Mouse (Mus musculus): Measurements from ENCODE around the gene Pgls. TPM values are rescaled to one million over a fixed set of nuclear protein-coding genes. Genes with fewer than 3 reads are reported as not detected.

Pgls gene
- total RNA-seq, 2 experiments from 2014 or later: 59.0 to 61.6 TPM

DNA sequence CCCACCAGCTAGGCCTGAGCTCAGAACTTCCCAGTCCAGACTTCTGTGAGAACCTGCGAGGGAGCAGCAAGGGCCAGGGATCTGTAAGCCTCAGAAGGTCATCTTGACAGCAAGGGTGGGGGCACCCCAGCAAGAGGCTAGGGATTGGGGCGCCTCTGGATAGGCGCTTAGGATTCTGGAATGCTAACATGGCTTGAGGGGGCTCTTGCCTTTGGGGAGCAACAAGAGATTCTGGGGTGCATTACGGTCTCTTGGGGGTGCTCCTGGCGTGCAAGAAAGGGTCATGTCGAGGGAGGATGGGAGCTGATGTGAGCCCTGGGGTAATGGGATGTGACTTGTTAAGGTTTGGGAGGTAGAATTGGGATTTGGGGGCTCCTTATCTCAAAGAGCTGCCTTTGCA is 23.0 kb upstream of the Pgls start:
- DNase-seq (ENCODE audit: low spot score in 2 of 2): peak in 1 of 2 experiments; percentile 31

DNA sequence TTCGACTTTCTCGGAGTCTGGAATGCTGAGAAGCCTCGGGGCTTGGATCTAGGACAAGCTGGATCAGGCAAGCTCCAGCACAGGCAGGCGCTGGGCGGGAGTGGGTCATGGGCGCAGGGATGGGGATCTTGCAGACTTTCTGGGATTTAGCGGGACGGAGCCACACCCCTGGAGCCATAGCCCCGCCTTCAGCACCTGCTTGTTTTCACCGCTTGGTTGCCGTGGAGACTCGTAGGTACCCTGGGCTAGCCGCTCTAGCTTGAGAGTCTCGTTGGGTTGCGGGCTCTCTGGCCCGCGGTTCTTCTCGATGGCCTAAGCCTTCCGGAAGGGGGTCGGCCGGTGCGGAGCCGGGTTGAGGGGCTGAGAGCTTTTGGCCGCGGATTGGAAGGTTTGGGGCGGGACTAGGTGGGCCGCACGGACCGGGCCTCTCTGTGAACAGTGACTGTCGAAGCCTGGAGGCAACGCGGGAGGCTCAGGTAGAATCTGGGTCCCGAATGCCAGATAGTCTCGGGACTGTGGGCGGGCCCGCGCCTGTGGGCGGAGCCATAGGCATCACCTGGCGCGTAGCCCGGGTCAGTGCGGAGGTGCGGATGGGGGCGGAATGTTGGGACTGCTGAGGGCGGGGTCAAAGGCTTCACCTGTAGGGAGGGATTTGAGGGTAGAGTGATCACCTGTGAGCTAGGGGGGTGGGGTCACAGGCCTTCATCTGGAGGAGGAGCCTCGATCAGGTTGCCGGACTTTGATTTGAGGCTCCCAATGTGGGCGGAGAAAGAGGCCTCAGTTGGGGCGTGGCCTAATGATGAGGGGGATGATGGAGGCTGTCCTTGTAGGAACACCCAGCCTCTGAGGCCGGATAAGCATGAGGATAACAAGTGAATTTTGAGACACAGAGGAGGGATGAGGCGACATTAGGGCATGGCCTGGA is 22.3 kb upstream of the Pgls start:
- DNase-seq (ENCODE audit: low spot score in 2 of 2): peak; percentile 85 to 93

DNA sequence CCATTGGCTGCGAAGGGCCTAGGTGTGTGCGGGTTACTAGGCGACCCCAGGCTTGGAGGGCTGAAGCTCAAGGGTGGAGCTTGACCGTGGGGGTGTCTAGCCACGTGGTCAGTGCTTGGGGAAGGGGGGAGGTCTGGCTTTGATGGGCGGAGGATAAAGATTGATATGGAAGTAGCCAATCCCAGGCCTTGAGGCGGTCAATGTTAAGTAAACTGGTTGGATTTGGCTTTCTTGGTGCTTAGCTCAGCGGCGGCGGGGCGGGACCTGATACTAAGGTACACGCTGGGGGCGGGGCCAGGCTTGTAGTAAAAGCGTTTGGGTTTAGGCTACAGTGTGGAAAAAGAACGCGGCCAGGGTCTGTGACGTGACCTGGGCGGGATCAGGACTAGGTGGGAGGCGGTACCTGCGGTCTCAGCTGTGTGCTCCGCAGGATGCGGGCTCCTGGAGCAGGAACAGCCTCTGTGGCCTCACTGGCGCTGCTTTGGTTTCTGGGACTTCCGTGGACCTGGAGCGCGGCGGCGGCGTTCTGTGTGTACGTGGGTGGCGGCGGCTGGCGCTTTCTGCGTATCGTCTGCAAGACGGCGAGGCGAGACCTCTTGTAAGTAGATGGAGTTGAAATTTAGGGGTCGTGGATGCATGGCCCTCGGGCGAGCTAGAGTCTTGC is 21.6 kb upstream of the Pgls start:
- DNase-seq (ENCODE audit: low spot score in 2 of 2): peak; percentile 94 to 97

DNA sequence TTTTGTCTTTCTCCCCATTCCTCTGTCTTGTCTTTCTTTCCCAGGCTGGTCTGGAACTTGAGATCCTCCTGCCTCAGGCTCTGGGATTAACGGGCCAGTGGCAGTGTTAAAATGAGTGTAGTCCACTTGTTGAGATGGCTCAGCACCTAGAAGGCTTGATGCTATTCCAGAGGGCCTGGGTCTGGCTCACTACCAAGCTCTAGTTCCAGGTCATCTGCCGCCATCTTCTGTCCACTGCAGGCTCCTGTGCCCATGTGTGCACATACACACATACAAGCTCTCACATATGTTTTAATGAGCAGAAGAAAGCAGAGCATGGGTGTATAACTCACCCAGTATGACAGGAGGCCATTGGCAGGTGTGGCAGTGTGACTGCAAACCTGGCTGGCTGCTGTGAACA is 19.9 kb upstream of the Pgls start:
- no peak for DNase-seq (ENCODE audit: low spot score in 2 of 2)

DNA sequence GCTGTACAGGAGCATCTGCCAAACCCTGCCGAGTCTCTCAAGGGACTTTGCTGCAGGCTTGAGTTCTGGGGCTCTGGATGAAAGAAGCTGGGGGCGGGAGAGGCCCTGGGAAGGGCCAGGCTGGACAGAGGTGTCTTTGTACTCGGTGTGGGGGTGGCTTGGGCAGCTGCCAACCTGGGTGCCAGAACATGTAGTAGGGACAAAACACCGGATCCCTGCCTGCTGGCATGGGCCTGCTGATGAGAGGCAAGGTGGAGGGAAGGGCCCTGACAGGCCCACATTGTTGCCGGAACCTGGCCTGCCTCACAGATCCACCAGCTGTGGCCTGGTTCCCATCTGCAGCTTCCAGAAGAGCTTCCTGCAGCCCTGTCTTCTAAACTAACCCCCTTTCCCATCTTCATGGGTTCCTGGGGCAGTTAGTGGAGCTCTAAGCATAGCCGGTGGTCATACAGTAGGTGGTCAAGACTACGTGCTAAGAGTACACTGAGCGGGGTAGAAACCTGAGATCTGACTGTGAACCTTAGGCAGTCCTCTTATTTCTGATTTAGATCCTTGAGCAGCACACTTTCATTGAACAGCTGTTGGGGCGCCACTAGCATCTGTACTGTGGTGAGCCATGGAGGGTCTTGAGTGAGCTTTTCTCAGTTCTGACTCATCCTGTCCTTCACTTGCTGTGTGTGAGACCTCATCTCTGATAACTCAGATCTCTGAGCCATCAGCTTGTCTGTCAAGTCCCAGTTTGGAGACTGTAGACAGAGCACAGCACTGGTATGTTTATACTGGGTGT is 18.9 kb upstream of the Pgls start:
- DNase-seq (ENCODE audit: low spot score in 2 of 2): peak; percentile 84 to 92

DNA sequence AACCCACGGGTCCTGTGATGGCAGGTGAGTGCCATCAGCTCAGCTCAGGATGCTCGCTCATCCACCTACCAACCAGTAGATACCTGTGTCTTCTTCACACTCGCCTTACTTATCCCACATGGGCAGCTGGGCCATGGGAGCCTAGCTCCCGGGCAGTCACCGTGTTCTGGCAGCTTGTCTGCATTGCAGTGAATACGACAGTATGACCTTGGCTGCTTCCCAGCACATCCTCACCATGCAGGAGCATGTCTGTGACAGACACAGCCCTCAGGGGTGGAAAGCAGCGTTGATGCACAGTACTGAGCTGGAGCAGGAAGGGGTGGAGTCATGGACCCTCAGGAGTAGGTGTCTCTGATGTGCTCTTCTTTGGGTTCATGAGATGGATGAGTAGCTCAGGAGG is 17.6 kb upstream of the Pgls start:
- DNase-seq (ENCODE audit: low spot score in 2 of 2): no peak

DNA sequence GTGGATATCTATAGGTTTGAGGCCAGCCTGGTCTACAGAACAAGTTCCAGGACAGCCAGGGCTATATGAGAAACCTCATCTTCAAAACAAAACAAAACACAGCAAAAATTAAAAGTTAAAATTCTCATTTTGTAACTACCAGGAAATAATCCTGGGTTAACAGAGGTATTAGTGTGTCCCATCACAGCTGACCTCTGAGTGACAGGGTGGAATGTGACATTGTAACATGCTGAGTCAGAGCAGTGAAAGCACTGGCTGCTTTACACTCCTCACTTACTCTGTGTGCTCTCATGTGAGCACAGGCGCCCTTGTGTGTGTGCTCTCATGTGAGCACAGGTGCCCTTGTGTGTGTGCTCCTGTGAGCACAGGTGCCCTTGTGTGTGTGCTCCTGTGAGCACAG is 17.0 kb upstream of the Pgls start:
- DNase-seq (ENCODE audit: low spot score in 2 of 2): no peak

DNA sequence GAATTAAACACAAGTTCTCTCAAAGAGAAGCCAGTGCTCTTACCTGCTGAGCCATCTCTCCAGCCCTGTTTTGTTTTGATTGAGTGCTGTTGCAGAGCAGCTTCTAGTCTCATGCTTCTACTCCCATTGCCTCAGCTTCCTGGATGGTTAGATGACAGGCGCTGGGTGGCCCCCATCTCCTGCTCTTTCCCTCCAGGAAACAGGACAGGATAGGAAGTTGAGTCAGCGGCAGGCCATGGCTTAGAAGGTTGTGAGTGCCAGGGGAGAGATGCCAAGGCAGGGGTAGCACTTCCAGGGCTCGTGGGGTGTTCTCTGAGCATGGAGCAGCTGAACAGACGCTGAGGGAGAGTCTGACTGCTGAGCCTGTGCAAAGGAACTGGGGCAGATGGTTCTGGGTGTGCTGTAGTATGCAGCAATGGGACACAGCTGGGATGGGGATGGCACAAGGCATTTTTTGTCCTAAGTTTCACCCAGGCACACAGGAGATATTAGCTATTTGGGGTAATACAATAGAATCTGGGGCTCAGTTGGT is 14.1 kb upstream of the Pgls start:
- DNase-seq (ENCODE audit: low spot score in 2 of 2): no peak

DNA sequence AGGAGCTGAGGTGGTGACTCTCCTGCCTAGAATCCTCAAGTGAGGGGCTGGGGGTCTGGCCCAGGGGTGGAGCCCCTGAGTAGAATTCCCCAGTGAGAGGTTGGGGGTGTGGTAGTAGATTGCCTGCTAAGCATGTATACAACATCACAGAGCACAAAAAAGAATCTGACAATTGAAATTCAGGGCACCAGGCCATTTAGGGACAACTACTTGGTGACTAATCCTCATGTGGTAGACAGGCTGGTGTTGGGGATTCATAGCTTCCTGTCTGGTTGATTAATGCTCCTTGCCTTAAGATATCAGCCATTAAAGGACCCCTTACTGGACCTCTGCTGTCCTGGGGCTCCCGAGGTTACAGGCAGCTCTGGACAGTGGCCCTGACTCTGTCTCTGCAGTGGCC is 13.0 kb upstream of the Pgls start:
- no peak for DNase-seq (ENCODE audit: low spot score in 2 of 2)

DNA sequence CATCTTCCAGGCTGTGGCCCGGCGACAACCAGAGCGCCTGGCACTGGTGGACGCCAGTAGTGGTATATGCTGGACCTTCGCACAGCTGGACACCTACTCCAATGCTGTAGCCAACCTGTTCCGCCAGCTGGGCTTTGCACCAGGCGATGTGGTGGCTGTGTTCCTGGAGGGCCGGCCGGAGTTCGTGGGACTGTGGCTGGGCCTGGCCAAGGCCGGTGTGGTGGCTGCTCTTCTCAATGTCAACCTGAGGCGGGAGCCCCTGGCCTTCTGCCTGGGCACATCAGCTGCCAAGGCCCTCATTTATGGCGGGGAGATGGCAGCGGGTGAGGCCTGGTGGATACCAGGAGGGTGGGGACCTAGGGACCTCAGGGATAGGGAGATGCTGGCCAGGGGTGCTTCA is 12.5 kb upstream of the Pgls start:
- no peak for DNase-seq (ENCODE audit: low spot score in 2 of 2)

DNA sequence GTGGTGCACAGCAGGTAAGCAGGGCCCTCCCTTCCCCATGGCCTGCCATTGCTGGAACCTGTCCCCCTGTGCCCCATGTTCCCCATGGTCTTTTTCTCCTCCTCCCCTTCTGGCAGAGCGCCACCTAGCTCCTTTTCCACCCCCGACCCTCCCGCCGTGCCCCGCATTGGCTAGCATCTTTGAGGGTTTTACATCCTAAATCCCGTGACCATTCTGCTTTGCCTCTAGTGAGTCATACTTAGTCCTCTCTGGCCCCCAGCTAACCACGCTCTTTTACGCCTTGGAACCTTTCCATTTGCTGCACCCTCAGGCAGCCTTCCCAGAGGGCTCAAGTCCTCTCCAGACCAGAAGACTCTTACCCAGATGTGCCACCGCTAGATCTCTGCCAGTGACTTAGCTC is 11.8 kb upstream of the Pgls start:
- no peak for DNase-seq (ENCODE audit: low spot score in 2 of 2)

DNA sequence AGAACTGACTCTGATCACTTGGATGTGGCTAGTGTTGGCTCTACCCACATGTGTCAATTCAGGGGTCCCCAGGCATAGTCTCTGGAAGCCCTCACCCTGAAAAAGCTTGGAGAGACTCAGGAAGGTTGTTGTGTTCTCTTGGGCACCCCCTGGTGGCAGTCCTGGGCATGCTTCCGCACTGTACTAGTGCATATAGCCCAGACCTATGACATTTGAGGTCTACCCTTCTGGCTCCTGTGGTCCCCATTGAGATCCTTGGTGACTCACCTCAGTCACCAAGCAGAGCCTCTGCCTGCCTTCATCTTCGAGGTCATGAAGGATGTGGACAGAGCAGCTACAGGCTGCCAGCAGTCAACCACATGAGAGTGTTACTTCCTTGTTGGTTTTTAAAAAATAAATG is 5.1 kb upstream of the Pgls start:
- peak in 1 of 2 experiments; percentile 50 for DNase-seq (ENCODE audit: low spot score in 2 of 2)

DNA sequence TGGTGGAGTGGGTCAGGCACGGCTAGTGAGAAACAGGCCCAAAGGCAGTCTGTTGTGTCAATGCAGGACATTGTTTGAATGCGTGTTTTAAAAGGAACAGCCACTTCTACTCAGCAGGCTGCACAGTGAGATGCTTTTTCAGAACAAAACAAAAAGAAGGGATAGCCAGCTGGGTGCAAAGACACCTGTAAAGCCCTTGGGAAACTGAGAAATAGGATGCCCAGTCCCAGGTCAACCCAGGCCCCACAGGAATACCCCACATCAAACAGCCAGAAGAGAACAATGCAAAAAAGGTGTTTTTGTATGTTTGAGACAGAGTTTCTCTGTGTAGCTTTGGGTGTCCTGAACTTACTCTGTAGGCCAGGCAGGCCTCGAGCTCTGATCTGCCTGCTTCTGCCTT is 3.2 kb upstream of the Pgls start:
- DNase-seq (ENCODE audit: low spot score in 2 of 2): no peak

DNA sequence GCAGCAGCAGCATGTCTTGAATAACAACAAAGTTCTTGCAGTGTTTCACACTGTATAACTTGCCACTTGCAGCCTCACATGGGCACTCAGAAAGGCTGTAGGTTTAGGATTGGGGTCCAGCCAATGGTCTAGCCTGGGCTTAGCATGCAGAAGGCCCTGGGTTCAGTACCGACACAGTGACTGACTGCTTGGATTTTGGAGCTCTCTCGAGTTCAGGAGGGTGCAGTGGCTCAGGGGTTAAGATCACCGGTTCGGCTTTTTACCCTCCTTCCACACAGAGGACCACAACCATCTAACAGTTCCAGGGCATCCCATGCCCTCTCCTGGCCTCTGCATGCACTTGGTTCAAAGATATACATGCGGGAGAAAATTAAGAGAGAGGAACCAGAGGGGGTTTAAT is 959 bp upstream of the Pgls start:
- no peak for DNase-seq (ENCODE audit: low spot score in 2 of 2)

DNA sequence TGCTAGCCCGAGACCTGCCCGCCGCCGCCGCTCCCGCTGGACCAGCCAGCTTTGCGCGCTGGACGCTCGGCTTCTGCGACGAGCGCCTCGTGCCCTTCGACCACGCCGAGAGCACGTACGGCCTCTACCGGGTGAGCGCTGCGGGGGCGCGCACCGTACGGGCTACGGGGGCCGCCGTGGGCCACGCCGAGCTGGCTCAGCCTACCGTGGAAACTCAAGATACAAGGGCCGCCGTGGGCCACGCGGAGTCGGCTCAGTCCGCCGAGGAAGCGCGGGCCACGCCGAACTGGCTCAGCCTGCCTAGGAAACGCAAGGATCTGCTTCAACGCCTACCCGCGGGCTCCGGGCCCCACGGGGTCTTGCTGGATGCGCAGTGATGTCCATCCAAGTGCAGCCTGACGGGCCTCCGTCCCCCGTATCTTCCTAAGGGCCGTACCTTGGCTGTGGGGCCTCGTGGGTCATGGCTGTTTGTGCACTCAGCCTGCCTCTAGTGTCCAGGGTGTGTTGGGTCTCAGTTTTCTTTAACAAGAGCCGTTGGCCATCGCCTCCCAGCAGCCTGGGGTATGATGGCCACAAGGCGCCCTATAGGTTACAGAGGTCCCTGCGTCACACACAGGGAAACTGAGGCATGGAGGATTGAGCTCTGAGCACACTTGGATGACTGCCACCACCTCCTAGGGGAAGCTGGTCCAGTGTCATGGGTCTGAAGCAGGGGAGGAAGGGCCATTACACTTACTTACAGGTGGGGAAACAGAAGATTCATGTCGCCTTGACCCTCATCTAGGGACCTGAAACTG is 596 bp downstream of the Pgls start:
- DNase-seq (ENCODE audit: low spot score in 2 of 2): peak in 1 of 2 experiments; percentile 82

DNA sequence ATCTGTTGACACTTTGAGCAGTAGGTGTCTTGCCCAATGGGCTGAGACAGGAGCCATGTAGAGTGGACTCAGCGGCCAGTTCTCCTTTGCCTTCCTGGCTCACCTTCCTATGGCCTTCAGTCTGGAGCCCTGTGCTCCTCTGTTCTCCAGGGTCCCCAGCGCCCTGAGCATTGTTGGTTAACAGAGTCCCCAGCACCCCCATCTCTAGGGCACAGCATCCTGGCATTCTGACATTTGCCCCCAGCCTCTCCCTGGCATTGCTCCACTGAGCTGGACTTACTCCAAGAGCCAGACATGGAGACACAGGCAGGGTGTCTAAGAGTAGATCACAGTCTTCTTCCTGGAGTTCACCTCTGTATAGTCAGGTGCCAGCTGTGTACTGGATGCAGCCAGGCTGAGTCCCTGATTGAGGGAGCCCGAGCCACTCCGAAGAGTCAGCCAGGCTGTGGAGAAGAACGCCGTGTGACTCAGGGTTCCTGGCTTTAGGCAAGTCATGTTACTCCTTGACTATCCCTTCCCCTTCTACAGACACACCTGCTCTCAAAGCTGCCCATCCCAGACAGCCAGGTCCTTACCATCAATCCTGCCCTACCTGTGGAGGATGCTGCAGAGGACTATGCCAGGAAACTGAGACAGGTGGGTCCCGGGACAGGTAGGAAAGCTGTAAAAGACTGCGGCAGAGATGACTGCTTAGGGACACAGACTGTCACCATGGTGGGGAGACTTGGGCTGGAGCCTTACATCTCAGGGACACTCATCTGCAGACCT is 1.8 kb downstream of the Pgls start:
- DNase-seq (ENCODE audit: low spot score in 2 of 2): no peak

DNA sequence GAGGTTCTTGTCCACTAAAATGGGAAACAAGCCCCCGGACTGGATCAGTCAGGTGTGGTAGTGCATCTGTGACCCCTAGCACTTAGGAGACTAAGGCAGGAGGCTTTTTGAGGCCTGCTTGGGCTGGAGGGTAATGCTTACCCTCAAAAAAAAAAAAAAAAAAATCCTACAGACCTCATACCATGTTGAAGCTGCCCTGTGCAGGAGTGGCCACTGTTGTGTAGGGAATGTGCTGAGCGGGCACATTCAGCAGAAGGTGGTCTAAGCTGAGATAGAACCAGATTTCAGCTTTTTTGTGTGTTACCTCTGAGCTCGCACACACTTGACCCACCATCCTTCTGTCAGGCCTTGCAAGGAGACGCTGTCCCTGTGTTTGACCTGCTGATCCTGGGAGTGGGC is 2.3 kb downstream of the Pgls start:
- no peak for DNase-seq (ENCODE audit: low spot score in 2 of 2)

DNA sequence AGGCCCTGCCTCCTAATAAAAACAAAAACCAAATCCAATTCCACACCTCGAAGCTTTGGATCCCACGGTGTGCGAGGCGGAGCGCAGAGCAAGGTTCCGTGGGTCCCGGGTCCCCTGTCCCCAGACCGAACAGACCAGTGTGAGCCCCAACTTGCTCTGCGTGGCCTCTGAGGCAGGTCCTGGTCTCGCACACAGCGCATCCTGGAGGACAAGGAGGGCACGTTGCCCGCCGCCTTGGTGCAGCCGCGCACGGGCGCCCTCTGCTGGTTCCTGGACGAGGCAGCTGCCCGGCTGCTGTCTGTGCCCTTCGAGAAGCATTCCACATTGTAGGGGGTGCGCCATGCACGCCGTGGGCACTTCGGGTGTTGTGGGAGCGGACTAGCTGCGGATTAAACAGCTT is 3.9 kb downstream of the Pgls start:
- peak; percentile 89 to 90 for DNase-seq (ENCODE audit: low spot score in 2 of 2)

DNA sequence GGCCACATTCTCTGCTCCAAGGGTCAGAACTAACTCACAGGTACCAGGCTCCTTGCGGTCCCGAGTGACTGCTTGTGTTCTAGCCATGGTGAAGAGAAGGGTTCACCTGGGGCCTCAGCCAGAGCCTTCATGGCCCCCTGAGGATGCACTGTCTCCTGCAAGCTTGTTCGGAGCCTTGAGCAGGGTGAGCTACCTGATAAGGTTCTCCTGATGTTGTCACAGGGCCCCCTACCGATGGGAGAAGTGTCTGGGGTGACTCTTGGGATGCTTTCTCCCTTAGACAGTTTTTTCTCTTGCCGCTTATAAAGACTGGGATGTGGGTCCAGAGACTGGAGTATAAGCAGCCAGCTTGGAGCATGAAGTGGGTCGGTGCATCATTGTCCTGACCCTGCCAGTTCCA is 4.4 kb downstream of the Pgls start:
- no peak for DNase-seq (ENCODE audit: low spot score in 2 of 2)

DNA sequence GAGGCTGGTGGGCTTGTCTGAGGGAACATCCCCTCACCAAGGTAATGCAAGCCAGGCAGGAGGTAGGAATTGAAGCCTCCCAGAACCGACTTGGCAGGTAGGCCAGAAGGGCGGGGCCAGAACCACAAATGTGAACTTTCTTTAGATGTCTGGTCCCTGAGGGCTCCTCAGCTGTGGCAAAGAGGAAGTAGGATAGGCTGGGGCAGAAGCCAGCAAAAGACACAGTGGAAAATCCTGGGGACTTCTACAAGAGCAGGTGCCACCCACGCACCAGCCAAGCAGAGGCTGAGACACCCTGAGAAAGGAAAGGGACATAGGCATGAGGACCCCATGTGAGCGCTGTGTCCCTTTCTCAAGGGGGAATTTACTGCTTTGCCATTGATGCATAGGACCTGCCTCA is 4.8 kb downstream of the Pgls start:
- no peak for DNase-seq (ENCODE audit: low spot score in 2 of 2)

Data from layer of hippocampus, postnatal 14 days (tissue).